Mouse (Mus musculus) limb, embryonic 14.5 days (tissue): Measurements from ENCODE around the gene Mrpl38. TPM values are rescaled to one million over a fixed set of nuclear protein-coding genes. Genes with fewer than 3 reads are reported as not detected.

Source experiments
- ATAC-seq: fragments of 200-750 bp; cut with Nextera tagmentation; 2 replicates; pipeline ENCODE4 v1.8.0; 2017; ENCODE audit warnings: low read depth, moderate number of reproducible peaks, moderate TSS enrichment; ENCODE audit not compliant: low FRiP score
- DNase-seq: peaks from one replicate; pipeline ENCODE4 v3.0.0-alpha.2; 2015; ENCODE audit warnings: low spot score
- H3K27ac ChIP-seq: fragments of 300-500 bp; sonication (generic); replicated peaks from 2 replicates; pipeline ENCODE4 v1.5.1; 2014; ENCODE audit warnings: low read depth, mild to moderate bottlenecking, low read length, moderate library complexity, mixed read lengths
- H3K27me3 ChIP-seq: fragments of 300-500 bp; sonication (generic); 2 replicates; pipeline ENCODE4 v1.6.1; 2014; ENCODE audit warnings: low read length, mixed read lengths; ENCODE audit not compliant: control insufficient read depth, insufficient read depth
- H3K36me3 ChIP-seq: fragments of 300-500 bp; sonication (generic); 2 replicates; pipeline ENCODE4 v1.6.1; 2014; ENCODE audit warnings: mild to moderate bottlenecking, low read length, moderate library complexity, mixed read lengths; ENCODE audit not compliant: control insufficient read depth, insufficient read depth
- H3K4me1 ChIP-seq: fragments of 300-500 bp; sonication (generic); 2 replicates; pipeline ENCODE4 v1.6.1; 2014; ENCODE audit warnings: antibody characterized with exemption, low read length, mixed read lengths; ENCODE audit not compliant: control insufficient read depth, insufficient read depth
- H3K4me2 ChIP-seq: fragments of 300-500 bp; sonication (generic); replicated peaks from 2 replicates; pipeline ENCODE4 v1.6.1; 2014; ENCODE audit warnings: low read depth, mild to moderate bottlenecking, low read length, moderate library complexity; ENCODE audit not compliant: severe bottlenecking
- H3K4me3 ChIP-seq: fragments of 300-500 bp; sonication (generic); replicated peaks from 2 replicates; pipeline ENCODE4 v1.5.1; 2014; ENCODE audit warnings: low read length
- H3K9ac ChIP-seq: fragments of 300-500 bp; sonication (generic); 2 replicates; pipeline ENCODE4 v1.6.1; 2014; ENCODE audit warnings: mild to moderate bottlenecking, low read depth, low read length, moderate library complexity; ENCODE audit not compliant: severe bottlenecking
- H3K9me3 ChIP-seq: fragments of 300-500 bp; sonication (generic); 2 replicates; pipeline ENCODE4 v1.6.1; 2016; ENCODE audit warnings: low read length; ENCODE audit not compliant: control insufficient read depth
- POLR2A ChIP-seq: fragments of 200-500 bp; IDR thresholded peaks from 2 replicates; pipeline ENCODE4 v1.8.0; 2012; ENCODE audit warnings: inconsistent platforms, mild to moderate bottlenecking, moderate library complexity, borderline replicate concordance; ENCODE audit not compliant: insufficient read depth, insufficient read length; ENCODE audit errors: extremely low read depth
- WGBS: fragments of 180-500 bp; shearing (Covaris S2); extraction: QIAGEN DNeasy Blood & Tissue Kit; methylation state at CpG from one replicate; pipeline ENCODE4 v1.1.7; 2014; 5-methylcytosine and 5-hydroxymethylcytosine counted together
- polyA plus RNA-seq, 2 experiments: library from polyadenylated mRNA; depleted of rRNA in 1 of 2; stranded (reverse) in 1 of 2; unstranded in 1 of 2; fragments of >200 nt; fragmentation: Nextera tagmentation in 1 of 2; extraction: Ambion mirVana in 1 of 2; gene quantifications; 2 replicates each; pipeline versions ENCODE4 v1.2.1 to v1.2.3; 2012 to 2014

Gene Mrpl38
- polyA plus RNA-seq, 2 experiments: 56.4 to 85.8 TPM

GRCm38 (mm10) chr11:116110131-116110530 lies 28.5 kb downstream of the Mrpl38 start:
- Histone ChIP-seq H3K4me1 (peaks cover 28% of the 10 kb centered on the region), H3K36me3 (no peaks in the 10 kb centered on the region), H3K27ac (peak overlapping the region; percentile 46), H3K4me3 (peak overlapping the region; percentile 52), H3K27me3 (peaks cover 48% of the 10 kb centered on the region), H3K4me2 (peak overlapping the region; percentile 69), H3K9ac (peak overlapping the region; percentile 61), H3K9me3 (no peaks in the 10 kb centered on the region)
- ATAC-seq (peak; percentile 51; the same call in 1 of the 2 replicates), DNase-seq (no peak)
- TF ChIP-seq POLR2A: no peak
- WGBS: under 1% methylated on average over 21 of the region's 35 CpGs

DNA sequence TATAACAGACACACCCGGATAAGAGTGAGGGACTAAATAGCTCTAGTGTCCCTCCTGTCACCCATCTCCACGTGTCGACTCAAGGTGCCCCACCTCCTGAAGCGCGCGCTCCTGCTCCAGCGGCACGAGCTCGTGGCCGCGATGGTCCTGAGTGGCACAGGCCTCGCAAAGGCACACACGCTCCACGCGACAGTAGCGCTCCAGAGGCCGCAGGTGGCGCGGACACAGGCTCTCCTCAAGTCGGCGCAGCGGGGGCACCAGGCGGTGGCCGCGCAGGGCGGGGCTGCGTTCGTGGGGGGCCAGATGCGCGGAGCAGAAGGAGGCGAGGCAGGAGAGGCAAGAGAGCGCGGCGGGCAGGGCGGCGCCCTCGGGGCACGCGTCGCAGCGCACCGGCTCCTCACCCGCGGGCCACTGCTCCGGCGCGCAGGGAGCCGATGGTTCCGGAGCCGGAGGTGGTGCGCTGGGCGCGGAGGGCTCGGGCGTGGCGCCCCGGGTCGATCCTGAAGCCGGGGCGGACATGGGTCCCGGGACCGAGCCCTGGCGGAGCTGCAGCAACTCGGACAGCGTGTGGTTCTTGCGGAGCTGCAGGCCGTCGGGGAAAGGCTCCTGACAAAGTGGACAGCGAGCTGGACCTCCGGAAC lies 29.1 kb downstream of the Mrpl38 start:
- peaks cover 29% of the 10 kb centered on the region for H3K4me1 ChIP-seq
- peaks cover 48% of the 10 kb centered on the region for H3K27me3 ChIP-seq
- TF ChIP-seq POLR2A: no peak
- peak overlapping the region; percentile 46 for H3K27ac ChIP-seq
- peak overlapping the region; percentile 69 for H3K4me2 ChIP-seq
- no peaks in the 10 kb centered on the region for H3K36me3 ChIP-seq
- DNase-seq: no peak
- ATAC-seq: no peak
- no peaks in the 10 kb centered on the region for H3K9me3 ChIP-seq
- H3K4me3 ChIP-seq: peak overlapping the region; percentile 52
- H3K9ac ChIP-seq: peak overlapping the region; percentile 61
- 3% methylated on average over 65 of the region's 70 CpGs for WGBS

DNA sequence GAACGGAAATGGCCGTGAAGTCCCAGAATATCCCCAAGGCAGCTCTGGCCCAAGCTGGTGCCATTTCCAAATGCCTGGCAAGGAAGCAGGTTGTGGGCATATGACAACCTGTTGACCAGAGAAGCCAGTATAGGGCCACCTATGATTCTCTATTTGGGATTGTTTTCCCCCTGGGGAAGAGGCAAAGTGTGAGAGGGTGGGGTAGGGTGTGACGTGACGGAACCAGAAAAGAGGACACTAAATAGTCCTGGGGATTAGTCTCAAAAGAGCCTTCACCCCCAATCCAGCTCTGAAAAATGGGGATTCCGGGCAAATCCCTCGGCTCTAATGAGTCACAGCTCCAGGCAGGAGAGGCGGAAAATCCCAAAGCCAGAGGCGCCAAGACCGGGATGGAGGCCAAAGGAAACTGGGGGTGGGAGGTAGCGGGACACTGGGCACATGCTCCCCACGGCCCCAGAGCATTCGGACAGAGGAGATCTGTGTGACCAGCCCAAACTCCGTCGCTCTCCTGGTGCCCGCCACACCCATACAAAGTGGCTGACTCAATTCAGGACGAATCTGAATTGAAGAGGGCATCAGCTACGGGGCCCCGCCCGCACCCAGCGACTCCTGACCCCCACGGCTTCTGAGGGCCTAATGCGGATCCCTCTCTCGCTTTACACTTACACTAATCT lies 30.1 kb downstream of the Mrpl38 start:
- no peaks in the 10 kb centered on the region for H3K9me3 ChIP-seq
- DNase-seq: peak; percentile 39
- H3K27ac ChIP-seq: peak overlapping the region; percentile 15; the same call in 1 of the 2 replicates
- no peak for ATAC-seq
- 10% methylated on average over 23 of the region's 23 CpGs for WGBS
- H3K4me2 ChIP-seq: peak overlapping the region; percentile 69
- no peaks in the 10 kb centered on the region for H3K36me3 ChIP-seq
- TF ChIP-seq POLR2A: no peak
- H3K27me3 ChIP-seq: peaks cover 48% of the 10 kb centered on the region
- peak overlapping the region; percentile 52 for H3K4me3 ChIP-seq
- peak overlapping the region; percentile 61 for H3K9ac ChIP-seq
- H3K4me1 ChIP-seq: peaks cover 39% of the 10 kb centered on the region

DNA sequence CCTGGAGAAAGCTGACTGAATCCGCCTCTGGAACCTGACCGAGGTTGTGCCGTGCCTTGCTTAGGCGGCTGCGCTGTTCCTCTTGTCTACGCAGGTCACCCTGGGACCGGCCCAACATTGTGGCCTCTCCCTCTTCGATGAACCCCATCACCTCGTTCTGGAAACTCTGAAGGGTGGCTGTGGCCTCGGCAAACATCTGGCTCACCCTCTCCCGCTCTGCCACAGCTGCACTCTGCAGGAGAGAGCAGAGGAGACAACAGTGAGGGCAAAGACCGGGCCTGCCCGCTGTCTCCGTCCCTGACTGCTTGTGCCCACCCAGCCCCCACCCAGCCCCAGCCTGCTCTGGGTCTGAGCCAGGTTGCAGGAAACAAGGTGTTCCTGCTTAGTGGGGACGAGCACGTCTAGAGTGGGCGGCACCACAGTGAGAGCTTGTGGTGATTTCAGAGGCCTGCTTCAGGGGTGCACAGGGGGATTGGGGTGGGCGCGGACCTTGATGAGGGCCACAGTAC lies 30.8 kb downstream of the Mrpl38 start:
- Histone ChIP-seq H3K9ac (peak overlapping the region; percentile 40; the same call in 1 of the 2 replicates), H3K27ac (no peak overlapping the region), H3K4me2 (peak overlapping the region; percentile 69), H3K9me3 (no peaks in the 10 kb centered on the region), H3K4me3 (peak overlapping the region; percentile 52), H3K36me3 (no peaks in the 10 kb centered on the region), H3K27me3 (peaks cover 48% of the 10 kb centered on the region), H3K4me1 (peaks cover 43% of the 10 kb centered on the region)
- WGBS: 13% methylated on average over 17 of the region's 19 CpGs
- no peak for TF ChIP-seq POLR2A
- no peak for ATAC-seq
- DNase-seq: no peak

- ATAC-seq: no peak
- no peak for TF ChIP-seq POLR2A
- no peak for DNase-seq
Measured at GRCm38 (mm10) chr11:116106963-116107776, 31.5 kb downstream of the Mrpl38 start.

More at GRCm38 (mm10) chr11:116106963-116107776, 31.5 kb downstream of the Mrpl38 start:
- Histone ChIP-seq H3K9me3 (no peaks in the 10 kb centered on the region), H3K27ac (no peak overlapping the region), H3K4me2 (peak overlapping the region; percentile 69), H3K9ac (peak overlapping the region; percentile 40; the same call in 1 of the 2 replicates), H3K27me3 (peaks cover 48% of the 10 kb centered on the region), H3K4me1 (peaks cover 47% of the 10 kb centered on the region), H3K4me3 (peak overlapping the region; percentile 52), H3K36me3 (no peaks in the 10 kb centered on the region)
- 25% methylated on average over 13 of the region's 14 CpGs for WGBS
